Mouse (Mus musculus): ENCODE results near the gene Zfp566. TPM values are rescaled to one million over a fixed set of nuclear protein-coding genes. Genes with fewer than 3 reads are reported as not detected.
A peak's percentile ranks its signal among the peaks of the same experiment; 100 is the strongest.
"Not testable (repeated sequence)": the region's sequence is repeated elsewhere in the genome, so short reads cannot be mapped to it uniquely, and the experiment has no call there.

Gene Zfp566
- total RNA-seq, 1 experiment: 13.1 TPM

DNA sequence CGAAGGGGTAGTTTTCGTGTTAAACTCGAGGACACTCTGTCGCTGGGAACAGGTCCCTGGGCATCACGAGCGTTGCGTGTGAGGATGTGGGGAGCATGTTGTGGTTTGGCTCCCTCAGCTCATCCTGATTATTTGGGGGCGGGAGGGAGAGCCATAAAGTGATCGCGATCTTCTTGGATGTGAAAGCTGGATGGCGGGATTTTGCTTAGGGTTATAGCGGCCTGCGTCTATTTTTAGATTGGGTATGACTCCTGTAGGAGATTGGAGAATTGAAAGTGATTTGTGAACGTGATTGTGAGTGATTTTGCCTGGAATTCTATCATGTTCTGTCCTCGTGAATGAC lies 31.8 kb upstream of the Zfp566 start:
- Histone ChIP-seq H3K9ac (ENCODE audit: insufficient read depth, low read depth, low read length, poor library complexity, severe bottlenecking) (peak overlapping the region; percentile 54), H3K27ac (ENCODE audit: insufficient read depth, low read depth, low read length, poor library complexity, severe bottlenecking) (no peak overlapping the region), H3K4me3 (ENCODE audit: insufficient read depth in 1 of 2, low read depth in 1 of 2, low read length in 2 of 2, poor library complexity in 1 of 2, severe bottlenecking in 1 of 2) (peak overlapping the region; percentile 78 to 86), H3K36me3 (ENCODE audit: control insufficient read depth, insufficient read depth, low read length, poor library complexity, severe bottlenecking) (no peaks in the 10 kb centered on the region; the same call in 1 of the 2 replicates), H3K4me1 (ENCODE audit: control insufficient read depth in 2 of 2, insufficient read depth in 2 of 2, low read length in 2 of 2, poor library complexity in 1 of 2) (peaks cover 0 to 4% of the 10 kb centered on the region in 2 experiments; a peak in 1 of 4 replicates), H3K9me3 (ENCODE audit: control insufficient read depth, insufficient read depth, low read depth, low read length) (no peaks in the 10 kb centered on the region)
- TF ChIP-seq ZC3H11A (IDR thresholded peaks at IDR 0.05; ENCODE audit: borderline replicate concordance, low read depth, low read length) (no peak), CHD2 (IDR thresholded peaks at IDR 0.05; ENCODE audit: low read depth, low read length) (no peak), MAFK (IDR thresholded peaks at IDR 0.05; ENCODE audit: insufficient read depth, low read depth, low read length) (no peak), HCFC1 (IDR thresholded peaks at IDR 0.05; ENCODE audit: borderline replicate concordance, insufficient read depth, low read length) (no peak), ZNF384 (IDR thresholded peaks at IDR 0.05; ENCODE audit: low read depth, low read length) (no peak)
- in situ Hi-C loops (cut with MboI; ENCODE audit: low sequenced_read_pairs in 2 of 2, unreplicated experiment in 2 of 2): no loop called here
- DNase-seq (ENCODE audit: low read depth, low spot score): no peak

DNA sequence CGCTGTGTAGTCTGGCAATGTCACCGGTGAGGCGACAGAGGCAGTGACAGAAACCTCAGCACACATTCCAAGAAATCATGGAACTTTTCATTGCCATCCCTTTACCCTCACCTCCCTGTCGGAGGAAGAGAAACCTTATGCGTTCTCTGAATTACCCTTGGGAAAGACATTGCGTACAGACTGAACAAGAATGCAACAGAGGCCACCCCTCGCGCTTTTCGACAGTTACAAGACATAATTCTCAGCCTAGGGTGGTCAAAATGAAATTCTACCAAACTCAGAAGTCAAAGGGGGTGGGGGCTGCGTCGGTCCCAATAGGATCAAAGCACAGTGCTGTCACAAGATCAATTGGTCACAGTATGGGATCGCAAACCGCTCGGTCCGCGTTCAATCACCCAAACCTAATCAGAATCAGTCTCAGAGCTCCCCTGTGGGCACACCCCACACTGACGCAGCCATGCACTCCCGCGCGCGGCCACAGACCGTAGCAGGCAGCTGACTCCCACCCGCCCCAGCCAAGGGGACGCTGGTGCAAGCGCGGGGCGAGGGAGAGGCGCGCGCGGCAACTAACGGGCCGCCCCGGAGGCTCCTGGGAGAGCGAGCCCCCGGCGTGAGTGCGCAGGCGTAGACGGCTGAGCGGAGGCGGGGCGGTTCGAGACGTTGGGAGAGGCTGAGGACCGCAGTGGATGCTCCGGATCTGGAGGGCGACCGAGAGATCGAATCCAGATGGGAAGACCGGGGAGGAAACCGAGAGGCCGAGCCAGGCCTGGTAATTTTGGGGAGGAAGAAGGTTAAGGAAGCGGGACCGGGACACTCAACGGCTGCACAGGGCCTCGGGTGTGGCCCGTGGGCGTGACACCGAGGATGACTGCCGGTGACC lies 31.2 kb upstream of the Zfp566 start, which contains the start of gene Zfp382:
Gene Zfp382 (plus strand): TSS at position 635 of the 880 bp plus-strand sequence.
- DNase-seq (ENCODE audit: low read depth, low spot score): peak; percentile 89
- Histone ChIP-seq H3K9ac (ENCODE audit: insufficient read depth, low read depth, low read length, poor library complexity, severe bottlenecking) (peak within 1 kb of the TSS; percentile 86), H3K9me3 (ENCODE audit: control insufficient read depth, insufficient read depth, low read depth, low read length) (0 out of 2 replicates have a peak, but pooled peaks cover 3% of the 10 kb centered on the region), H3K4me1 (ENCODE audit: control insufficient read depth in 2 of 2, insufficient read depth in 2 of 2, low read length in 2 of 2, poor library complexity in 1 of 2) (peaks cover 0 to 4% of the 10 kb centered on the region in 2 experiments; a peak in 1 of 4 replicates), H3K4me3 (ENCODE audit: insufficient read depth in 1 of 2, low read depth in 1 of 2, low read length in 2 of 2, poor library complexity in 1 of 2, severe bottlenecking in 1 of 2) (peak within 1 kb of the TSS; percentile 78 to 86), H3K36me3 (ENCODE audit: control insufficient read depth, insufficient read depth, low read length, poor library complexity, severe bottlenecking) (no peaks in the 10 kb centered on the region; the same call in 1 of the 2 replicates), H3K27ac (ENCODE audit: insufficient read depth, low read depth, low read length, poor library complexity, severe bottlenecking) (no peak within 1 kb of the TSS)
- in situ Hi-C loops (cut with MboI; ENCODE audit: low sequenced_read_pairs in 2 of 2, unreplicated experiment in 2 of 2): no loop called here
- TF ChIP-seq MAFK (IDR thresholded peaks at IDR 0.05; ENCODE audit: insufficient read depth, low read depth, low read length) (no peak), ZC3H11A (IDR thresholded peaks at IDR 0.05; ENCODE audit: borderline replicate concordance, low read depth, low read length) (no peak), CHD2 (IDR thresholded peaks at IDR 0.05; ENCODE audit: low read depth, low read length) (no peak), HCFC1 (IDR thresholded peaks at IDR 0.05; ENCODE audit: borderline replicate concordance, insufficient read depth, low read length) (no peak), ZNF384 (IDR thresholded peaks at IDR 0.05; ENCODE audit: low read depth, low read length) (no peak)

DNA sequence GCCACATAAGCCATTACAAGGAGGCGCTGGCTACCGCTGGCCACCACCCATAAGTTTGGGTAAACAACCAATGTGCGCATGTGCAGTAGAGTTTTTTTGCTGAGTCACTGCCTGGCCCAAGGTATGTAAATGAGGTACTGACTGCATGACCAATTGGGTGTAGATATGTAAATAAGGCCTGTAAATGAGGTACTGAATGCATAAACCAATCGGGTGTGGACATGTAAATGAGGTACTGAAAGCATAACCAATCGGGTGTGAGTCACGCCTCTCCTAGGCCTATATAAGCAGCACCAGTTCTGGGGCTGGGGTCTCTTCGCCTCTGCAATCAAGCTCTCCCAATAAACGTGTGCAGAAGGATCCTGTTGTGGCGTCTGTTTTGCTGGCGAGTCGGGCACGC lies 27.6 kb upstream of the Zfp566 start:
- in situ Hi-C loops (cut with MboI; ENCODE audit: low sequenced_read_pairs in 2 of 2, unreplicated experiment in 2 of 2); H3K4me3 ChIP-seq (ENCODE audit: insufficient read depth in 1 of 2, low read depth in 1 of 2, low read length in 2 of 2, poor library complexity in 1 of 2, severe bottlenecking in 1 of 2); H3K9me3 ChIP-seq (ENCODE audit: control insufficient read depth, insufficient read depth, low read depth, low read length); H3K4me1 ChIP-seq (ENCODE audit: control insufficient read depth in 2 of 2, insufficient read depth in 2 of 2, low read length in 2 of 2, poor library complexity in 1 of 2); H3K36me3 ChIP-seq (ENCODE audit: control insufficient read depth, insufficient read depth, low read length, poor library complexity, severe bottlenecking); DNase-seq (ENCODE audit: low read depth, low spot score); H3K9ac ChIP-seq (ENCODE audit: insufficient read depth, low read depth, low read length, poor library complexity, severe bottlenecking): not testable (repeated sequence)
- peak; percentile 89 for TF ChIP-seq MAFK (IDR thresholded peaks at IDR 0.05; ENCODE audit: insufficient read depth, low read depth, low read length)
- H3K27ac ChIP-seq (ENCODE audit: insufficient read depth, low read depth, low read length, poor library complexity, severe bottlenecking): peak overlapping the region; percentile 63

DNA sequence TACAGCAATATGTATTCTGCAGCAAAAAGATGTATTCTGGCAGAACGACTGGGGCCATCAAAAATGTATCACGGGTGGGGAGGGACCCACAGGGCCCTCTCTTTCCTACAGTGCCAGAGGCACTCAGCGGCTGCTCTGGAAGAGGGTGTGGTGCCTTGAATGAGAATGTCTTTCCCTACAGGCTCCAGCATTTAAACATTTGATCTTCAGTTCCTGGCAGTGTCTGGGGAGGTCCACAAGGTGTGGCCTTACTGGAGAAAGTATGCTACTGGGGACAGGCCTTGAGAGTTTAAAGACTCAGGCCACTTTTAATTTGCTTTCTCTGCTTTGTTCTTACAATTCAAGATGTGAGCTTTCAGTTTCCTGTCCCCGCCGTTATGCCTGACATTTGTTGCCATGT lies 25.7 kb upstream of the Zfp566 start:
- in situ Hi-C loops (cut with MboI; ENCODE audit: low sequenced_read_pairs in 2 of 2, unreplicated experiment in 2 of 2): no loop called here
- no peak for TF ChIP-seq HCFC1 (IDR thresholded peaks at IDR 0.05; ENCODE audit: borderline replicate concordance, insufficient read depth, low read length)
- TF ChIP-seq MAFK (IDR thresholded peaks at IDR 0.05; ENCODE audit: insufficient read depth, low read depth, low read length): no peak
- no peak for TF ChIP-seq ZC3H11A (IDR thresholded peaks at IDR 0.05; ENCODE audit: borderline replicate concordance, low read depth, low read length)
- no peak for TF ChIP-seq CHD2 (IDR thresholded peaks at IDR 0.05; ENCODE audit: low read depth, low read length)
- TF ChIP-seq ZNF384 (IDR thresholded peaks at IDR 0.05; ENCODE audit: low read depth, low read length): no peak
- no peaks in the 10 kb centered on the region for H3K4me1 ChIP-seq (ENCODE audit: control insufficient read depth in 2 of 2, insufficient read depth in 2 of 2, low read length in 2 of 2, poor library complexity in 1 of 2)
- no peak for DNase-seq (ENCODE audit: low read depth, low spot score)
- H3K9me3 ChIP-seq (ENCODE audit: control insufficient read depth, insufficient read depth, low read depth, low read length): 0 out of 2 replicates have a peak, but pooled peaks cover 3% of the 10 kb centered on the region
- H3K27ac ChIP-seq (ENCODE audit: insufficient read depth, low read depth, low read length, poor library complexity, severe bottlenecking): no peak overlapping the region
- H3K9ac ChIP-seq (ENCODE audit: insufficient read depth, low read depth, low read length, poor library complexity, severe bottlenecking): no peak overlapping the region
- no peaks in the 10 kb centered on the region; the same call in 1 of the 2 replicates for H3K36me3 ChIP-seq (ENCODE audit: control insufficient read depth, insufficient read depth, low read length, poor library complexity, severe bottlenecking)
- H3K4me3 ChIP-seq (ENCODE audit: insufficient read depth in 1 of 2, low read depth in 1 of 2, low read length in 2 of 2, poor library complexity in 1 of 2, severe bottlenecking in 1 of 2): no peak overlapping the region

Measured in ES-E14 (cell line).